Mouse (Mus musculus) erythroblast, adult 5-6 weeks (primary cell): ENCODE measurements around the gene Hoxb2. TPM values are rescaled to one million over a fixed set of nuclear protein-coding genes. Genes with fewer than 3 reads are reported as not detected.

ENCODE experiments used
- ATAC-seq: replicated peaks from 2 replicates; pipeline ENCODE4 v1.8.0; 2016; ENCODE audit warnings: moderate number of reproducible peaks, mild to moderate bottlenecking, moderate TSS enrichment, inconsistent platforms; ENCODE audit not compliant: poor library complexity, low FRiP score, severe bottlenecking
- total RNA-seq, 2 experiments: library from RNA; stranded (forward) in 1 of 2; stranded (reverse) in 1 of 2; fragments of 150-400 nt in 1 of 2; fragments of 200-764, 138-1000 nt in 1 of 2; gene quantifications; 2 replicates each; pipeline versions ENCODE4 v1.2.3 to v1.2.4; 2015 to 2017; ENCODE audit warnings: low replicate concordance in 2 of 2

Gene Hoxb2
- total RNA-seq, 2 experiments from 2014 or later = not detected

DNA sequence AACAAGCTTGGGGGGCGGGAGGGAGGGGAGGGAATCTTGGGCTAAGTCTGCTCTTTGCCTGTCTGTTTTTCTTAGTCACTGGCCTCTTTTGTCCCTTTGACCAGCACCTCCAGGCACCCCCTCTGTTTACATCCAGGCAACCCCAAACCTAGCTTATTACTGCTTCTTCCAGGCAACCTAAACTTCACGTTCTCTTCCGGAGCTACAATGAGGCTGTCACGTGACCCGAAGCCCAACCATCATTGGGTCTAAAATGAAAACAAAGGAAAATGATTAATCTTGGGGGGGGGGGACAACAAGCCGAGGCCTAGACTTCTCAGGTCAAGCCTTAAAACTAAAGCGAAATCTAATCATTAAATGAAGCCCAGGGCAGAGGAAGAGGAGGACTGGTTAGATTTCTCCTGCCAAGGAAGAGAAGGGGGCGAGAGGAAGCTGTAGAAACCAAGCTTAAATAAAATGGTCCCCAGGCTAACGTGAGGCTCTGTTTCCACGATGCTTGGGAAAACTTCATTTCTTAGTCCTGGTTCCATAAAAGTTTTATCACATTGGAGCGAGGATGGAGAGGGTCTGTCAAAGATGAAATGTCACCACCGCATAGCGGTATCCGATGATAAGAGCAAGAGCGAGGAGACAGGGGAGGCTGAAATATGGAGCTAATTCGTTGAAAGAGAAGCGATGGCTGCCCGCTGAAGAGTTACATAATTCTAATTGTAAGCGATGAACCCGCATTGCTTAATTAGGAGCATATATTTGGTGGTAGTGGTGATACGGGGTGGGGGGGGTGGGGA, 2.0 kb upstream of the Hoxb2 start:
- ATAC-seq = no peak

DNA sequence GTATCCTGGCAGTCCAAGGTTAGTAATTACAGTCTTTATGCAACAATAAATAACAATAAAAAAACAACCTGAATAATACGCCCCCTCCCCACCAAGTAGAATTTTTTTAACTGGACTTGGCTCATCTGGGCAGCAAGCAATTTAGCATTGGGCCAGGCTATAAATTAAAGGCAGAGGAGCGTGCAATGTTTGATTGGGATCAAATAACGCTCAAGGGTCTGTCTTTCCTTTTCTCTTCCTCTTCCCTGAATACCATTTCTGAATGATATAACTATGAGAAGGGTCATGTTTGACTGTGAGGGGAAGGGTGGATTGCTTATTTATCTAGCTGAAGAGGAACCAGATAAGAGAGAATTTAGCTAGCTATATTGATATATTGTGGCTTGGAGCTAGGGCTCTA, 1.3 kb upstream of the Hoxb2 start:
- no peak for ATAC-seq

- no peak for ATAC-seq
Observed at GRCm38 (mm10) chr11:96349491-96350340, 609 bp upstream of the Hoxb2 start.

GRCm38 (mm10) chr11:96350791-96351190, 466 bp downstream of the Hoxb2 start:
- ATAC-seq = no peak

- ATAC-seq = no peak
Observed at GRCm38 (mm10) chr11:96351312-96351711, 987 bp downstream of the Hoxb2 start.

GRCm38 (mm10) chr11:96351831-96352230, 1.5 kb downstream of the Hoxb2 start:
- no peak for ATAC-seq

DNA sequence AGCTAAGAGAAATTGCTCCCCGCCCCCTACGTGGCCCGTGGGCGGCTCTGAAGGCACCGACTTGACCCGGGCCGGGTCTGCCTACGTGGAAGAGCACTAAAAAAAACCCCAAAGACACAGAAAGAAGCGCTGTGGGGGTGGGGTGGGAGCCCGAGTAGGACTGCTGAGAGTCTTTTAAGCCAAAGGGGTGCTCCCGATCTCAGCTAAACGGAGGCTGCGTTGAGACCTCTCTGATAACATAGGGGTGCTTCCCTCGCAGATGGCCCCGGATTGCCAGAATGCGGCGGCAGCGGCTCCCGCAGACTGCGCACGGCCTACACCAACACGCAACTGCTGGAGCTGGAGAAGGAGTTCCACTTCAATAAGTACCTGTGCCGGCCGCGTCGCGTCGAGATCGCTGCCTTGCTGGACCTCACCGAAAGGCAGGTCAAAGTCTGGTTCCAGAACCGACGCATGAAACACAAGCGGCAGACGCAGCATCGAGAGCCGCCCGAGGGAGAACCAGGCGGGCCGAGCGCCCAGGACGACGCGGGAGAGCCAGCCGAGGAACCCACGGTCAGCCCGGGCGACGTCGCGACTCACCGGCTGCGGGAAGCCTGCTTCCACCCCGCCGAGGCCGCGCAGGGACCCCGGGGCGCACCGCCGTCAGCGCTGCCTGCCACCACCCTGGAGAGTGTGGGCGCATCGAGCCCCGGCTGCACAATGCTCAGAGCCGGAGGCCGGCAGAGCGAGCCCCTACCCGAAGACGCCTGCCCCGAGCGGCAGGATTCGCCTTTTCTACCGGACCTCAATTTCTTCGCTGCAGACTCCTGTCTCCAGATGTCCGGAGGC, 2.6 kb downstream of the Hoxb2 start:
- no peak for ATAC-seq

DNA sequence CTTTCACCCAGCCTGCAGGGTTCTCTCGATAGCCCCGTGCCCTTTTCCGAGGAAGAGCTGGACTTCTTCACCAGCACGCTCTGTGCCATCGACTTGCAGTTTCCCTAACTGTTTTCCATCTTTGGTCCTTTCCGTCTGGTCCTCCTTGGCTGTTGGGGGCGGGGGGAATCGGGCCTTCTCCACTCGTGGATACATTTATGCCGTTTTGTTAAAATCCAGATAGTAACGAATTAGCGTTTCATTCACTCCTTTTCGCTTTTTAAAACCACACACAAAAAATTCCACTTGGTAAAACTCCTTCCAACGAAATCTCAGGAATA, 3.2 kb downstream of the Hoxb2 start:
- no peak for ATAC-seq

- ATAC-seq = no peak
Observed at GRCm38 (mm10) chr11:96353939-96354338, 3.6 kb downstream of the Hoxb2 start.

DNA sequence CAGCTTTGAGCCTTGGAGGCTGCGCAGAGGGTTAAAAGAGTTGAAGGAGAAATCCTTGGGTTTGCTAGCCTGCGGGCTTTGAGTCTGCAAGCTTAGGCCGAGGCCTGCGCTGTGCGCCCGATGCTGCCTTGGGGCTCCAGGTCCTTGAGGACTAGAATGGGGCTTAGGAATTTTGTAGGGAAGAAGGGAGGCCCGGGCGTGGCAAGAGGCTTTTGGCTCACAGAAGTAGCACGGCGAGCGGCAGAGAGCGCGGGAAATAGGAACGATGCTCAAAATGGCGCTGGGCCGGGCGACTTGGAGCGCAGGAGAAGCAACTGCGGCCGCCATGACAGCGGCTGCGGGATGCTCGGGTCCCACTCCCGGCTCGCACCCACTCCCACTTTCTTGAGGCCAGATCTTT, 4.1 kb downstream of the Hoxb2 start:
- ATAC-seq = no peak

GRCm38 (mm10) chr11:96354801-96355311, 4.5 kb downstream of the Hoxb2 start:
- no peak for ATAC-seq

- no peak for ATAC-seq
Observed at GRCm38 (mm10) chr11:96363807-96364206, 13.5 kb downstream of the Hoxb2 start.

DNA sequence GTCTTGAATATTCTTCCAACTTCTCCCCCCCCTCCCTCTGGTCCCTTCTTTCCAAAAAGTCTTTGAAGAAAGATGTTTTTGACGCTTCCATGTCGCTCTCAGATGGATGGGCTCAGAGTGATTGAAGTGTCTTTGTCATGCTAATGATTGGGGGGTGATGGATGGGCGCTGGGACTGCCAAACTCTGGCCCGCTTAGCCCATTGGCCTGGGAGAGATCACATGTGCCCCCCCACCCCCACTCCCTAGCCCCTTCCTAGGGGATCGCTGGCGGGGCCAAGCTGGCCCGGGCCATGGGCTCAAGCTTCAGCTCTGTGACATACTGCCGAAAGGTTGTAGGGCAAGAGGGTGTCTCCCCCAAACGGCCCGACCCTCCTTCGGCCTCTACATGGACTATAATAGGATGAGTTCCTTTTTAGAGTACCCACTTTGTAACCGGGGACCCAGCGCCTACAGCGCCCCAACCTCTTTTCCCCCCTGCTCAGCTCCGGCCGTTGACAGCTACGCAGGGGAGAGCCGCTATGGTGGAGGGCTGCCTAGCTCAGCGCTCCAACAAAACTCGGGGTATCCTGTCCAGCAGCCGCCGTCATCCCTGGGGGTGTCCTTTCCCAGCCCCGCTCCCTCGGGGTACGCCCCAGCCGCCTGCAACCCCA, 15.2 kb downstream of the Hoxb2 start, which contains the start of gene Hoxb1:
Gene Hoxb1 (plus strand): TSS at position 312 of the 651 bp plus-strand sequence.
- no peak for ATAC-seq

GRCm38 (mm10) chr11:96366092-96367041, 16.0 kb downstream of the Hoxb2 start:
- no peak for ATAC-seq

DNA sequence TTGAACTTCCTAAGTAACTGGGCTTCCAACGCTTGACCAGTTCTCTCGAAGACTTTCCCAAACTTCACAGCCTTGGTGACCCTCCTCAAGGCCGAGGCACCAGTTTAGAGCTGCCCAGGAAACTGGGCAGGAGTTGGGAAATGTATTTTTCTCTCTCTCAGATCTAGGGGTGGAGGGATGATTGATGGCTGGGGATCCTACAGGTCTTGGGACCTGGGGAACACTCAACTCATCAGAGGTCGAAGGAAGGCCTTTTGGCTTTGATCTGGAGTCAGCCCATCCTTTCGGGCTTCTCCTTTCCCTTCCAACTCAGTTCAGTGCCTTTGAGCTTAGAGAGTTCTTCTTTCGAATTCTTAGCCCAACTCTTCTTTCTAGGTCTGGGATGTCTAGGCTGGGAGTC, 16.8 kb downstream of the Hoxb2 start:
- no peak for ATAC-seq

DNA sequence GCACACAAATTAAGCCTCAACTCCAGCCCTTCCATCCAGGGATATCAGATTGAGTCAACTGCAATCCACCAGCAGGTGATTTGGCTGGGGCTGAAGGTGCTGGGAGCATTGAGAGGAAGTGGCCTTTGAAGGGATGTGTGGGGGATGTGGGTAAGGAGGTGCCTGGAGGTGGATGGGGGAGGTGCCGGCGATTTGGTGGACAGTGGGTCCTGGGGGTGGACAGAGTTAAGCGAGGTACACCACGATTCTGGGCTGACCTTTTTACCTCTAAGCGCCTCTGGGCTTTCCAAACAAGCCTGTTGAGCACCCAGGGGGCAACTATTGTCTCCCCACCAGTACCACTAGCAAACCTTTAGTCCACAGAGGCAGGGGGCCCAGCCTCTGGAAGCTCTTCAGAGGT, 18.4 kb downstream of the Hoxb2 start:
- no peak for ATAC-seq

- no peak for ATAC-seq
Observed at GRCm38 (mm10) chr11:96369140-96369539, 18.8 kb downstream of the Hoxb2 start.

- ATAC-seq = no peak
Observed at GRCm38 (mm10) chr11:96371726-96372125, 21.4 kb downstream of the Hoxb2 start.

GRCm38 (mm10) chr11:96372519-96372918, 22.2 kb downstream of the Hoxb2 start:
- ATAC-seq = no peak
